Mouse (Mus musculus) large intestine, adult 2 months (tissue): Measurements from ENCODE around the gene Smpd3. TPM values are rescaled to one million over a fixed set of nuclear protein-coding genes. Genes with fewer than 3 reads are reported as not detected.
"Not testable (repeated sequence)": the region's sequence is repeated elsewhere in the genome, so short reads cannot be mapped to it uniquely, and the experiment has no call there.

Experiments
- DNase-seq: peaks from one replicate; pipeline ENCODE4 v3.0.0-alpha.2; 2012; ENCODE audit warnings: low read depth, low spot score
- WGBS: fragments of 180-500 bp; shearing (Covaris S2); methylation state at CpG from one replicate; pipeline ENCODE4 v1.1.7; 2018; 5-methylcytosine and 5-hydroxymethylcytosine counted together
- polyA plus RNA-seq: library from polyadenylated mRNA; depleted of rRNA; stranded (reverse); fragments of >200 nt; gene quantifications from 2 replicates; pipeline ENCODE4 v1.2.3, GENCODE M21; 2012

Gene Smpd3
- polyA plus RNA-seq, 1 experiment = 54.3 TPM

- DNase-seq = no peak
- 53% methylated on average over 8 of the region's 8 CpGs for WGBS
These were observed 4.4 kb downstream of the Smpd3 start for GRCm38 (mm10) chr8:106333346-106333745.

- no peak for DNase-seq
- 78% methylated on average over 4 of the region's 4 CpGs for WGBS
These were observed 5.3 kb downstream of the Smpd3 start for GRCm38 (mm10) chr8:106332498-106332897.

DNA sequence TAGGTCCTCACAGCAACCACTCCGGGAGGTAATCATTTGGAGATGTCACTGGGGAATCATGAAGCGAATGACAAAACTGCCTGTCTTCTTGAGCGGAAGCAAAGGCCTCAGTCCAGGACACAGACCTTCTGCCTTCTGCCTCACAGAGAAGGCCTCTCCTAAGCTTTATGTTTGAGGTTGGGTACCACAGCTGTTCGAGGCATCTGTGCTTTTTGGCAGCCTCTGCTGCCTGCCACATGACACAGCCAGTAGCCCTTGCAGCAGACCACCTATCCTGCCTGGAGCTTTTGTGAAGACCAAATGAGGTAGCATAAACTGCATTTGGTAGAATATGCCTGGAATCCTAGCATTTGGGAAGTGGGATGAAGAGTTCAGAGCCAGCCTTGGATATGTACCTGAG lies 11.2 kb downstream of the Smpd3 start:
- 85% methylated on average over 4 of the region's 4 CpGs for WGBS
- no peak for DNase-seq

- DNase-seq = no peak
- 90% methylated on average over 7 of the region's 7 CpGs for WGBS
These were observed 16.4 kb downstream of the Smpd3 start for GRCm38 (mm10) chr8:106321434-106321833.

DNA sequence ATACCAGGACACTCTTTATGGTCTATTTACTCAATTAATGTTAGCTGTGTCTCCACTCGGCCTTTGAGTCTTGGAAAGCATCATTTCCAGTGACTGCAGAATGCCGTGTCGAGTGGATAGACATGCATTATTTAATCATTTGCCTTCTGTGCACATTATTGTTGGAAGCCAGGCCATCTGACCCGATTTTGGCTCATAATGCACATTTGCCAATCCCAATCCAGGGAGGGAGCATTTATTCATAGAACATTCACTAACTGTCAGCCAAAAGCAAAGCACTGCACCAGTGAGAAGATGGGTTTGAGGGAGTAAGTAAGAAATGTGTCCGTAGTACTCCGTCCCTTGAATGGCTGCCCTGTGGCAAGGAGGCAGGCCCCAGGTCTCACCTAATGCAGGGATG lies 17.8 kb downstream of the Smpd3 start:
- DNase-seq = no peak

DNA sequence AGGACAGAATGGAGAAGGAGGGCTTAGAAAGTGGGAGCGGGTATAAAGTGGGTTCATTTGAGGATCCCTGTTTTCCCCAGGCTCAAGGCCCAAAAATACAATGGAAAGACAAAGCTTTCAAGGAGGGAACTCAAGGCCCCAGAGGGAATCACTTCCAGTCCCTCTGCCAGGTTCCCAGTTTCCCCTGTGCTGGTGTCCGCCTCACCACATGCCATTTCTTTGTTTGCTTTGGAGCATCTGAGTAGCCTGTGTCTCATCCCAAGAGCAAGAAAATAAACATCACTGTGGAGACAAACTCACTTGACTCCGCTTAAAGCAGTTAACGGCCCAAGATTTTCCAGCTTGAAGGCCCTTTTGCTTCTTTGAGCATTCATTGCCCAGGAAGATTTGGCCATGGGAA lies 20.7 kb downstream of the Smpd3 start:
- 85% methylated on average over 4 of the region's 4 CpGs for WGBS
- no peak for DNase-seq

More for the DNA sequence above, 17.8 kb downstream of the Smpd3 start:
- 69% methylated on average over 6 of the region's 6 CpGs for WGBS

- no peak for DNase-seq
- WGBS = 78% methylated on average over 10 of the region's 10 CpGs
These were observed 21.3 kb downstream of the Smpd3 start for GRCm38 (mm10) chr8:106316506-106316905.

DNA sequence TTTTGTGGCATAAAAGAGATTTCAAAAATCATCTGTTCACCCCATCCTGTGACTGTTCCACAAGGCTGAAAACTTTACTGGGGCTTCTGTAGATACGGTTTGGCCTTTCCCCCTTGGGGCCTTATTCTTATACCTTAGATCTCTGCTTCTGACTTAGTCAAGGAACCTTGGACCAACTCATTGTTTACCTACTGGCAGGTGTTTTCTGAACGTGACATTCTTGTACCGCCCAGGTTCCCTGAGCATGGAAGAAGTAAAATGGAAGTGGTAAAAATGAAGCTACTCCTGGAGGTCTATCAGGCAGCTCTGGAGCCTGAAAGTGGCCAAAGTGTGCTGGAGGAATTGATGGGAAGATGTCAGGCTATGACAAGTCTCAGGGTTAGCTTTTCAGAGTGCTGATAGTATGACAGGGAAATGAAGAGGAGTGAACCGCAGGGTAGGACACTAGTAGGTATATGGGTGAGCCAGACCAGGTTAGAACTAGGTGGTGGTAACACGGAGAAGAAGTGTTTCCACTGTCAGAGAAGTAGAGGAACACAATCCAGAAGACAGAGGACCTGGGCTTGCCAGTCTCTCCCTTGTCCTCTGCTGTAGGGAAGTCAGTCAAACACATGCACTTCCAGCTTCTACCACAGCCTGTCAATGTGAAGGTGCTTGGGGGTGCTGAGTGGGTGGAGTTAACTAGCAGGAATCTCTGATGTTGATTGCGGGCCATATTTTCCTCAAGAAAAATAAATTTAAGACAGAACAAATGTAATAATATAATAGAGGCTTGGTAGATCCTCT lies 22.2 kb downstream of the Smpd3 start:
- DNase-seq = no peak
- 51% methylated on average over 6 of the region's 6 CpGs for WGBS

DNA sequence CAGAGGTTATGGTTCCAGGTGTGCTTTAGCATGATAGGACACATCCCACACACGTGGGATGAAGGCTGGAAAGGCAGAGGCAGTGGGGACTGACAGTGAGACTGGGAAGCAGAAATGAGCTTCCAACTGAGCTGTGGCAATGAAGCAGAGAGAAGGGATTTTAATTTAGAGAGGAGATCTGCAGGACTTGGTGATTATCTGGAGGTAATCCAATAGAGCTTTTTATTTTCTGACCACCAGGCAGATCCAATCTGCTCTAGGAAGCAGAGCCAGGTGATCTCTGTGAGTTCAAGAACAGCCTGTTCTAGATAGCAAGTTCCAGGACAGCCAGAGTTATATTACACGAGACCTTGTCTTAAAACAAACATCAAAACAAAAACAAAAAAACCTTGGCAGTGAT lies 24.0 kb downstream of the Smpd3 start:
- no peak for DNase-seq
- WGBS = 43% methylated on average over 2 of the region's 2 CpGs

DNA sequence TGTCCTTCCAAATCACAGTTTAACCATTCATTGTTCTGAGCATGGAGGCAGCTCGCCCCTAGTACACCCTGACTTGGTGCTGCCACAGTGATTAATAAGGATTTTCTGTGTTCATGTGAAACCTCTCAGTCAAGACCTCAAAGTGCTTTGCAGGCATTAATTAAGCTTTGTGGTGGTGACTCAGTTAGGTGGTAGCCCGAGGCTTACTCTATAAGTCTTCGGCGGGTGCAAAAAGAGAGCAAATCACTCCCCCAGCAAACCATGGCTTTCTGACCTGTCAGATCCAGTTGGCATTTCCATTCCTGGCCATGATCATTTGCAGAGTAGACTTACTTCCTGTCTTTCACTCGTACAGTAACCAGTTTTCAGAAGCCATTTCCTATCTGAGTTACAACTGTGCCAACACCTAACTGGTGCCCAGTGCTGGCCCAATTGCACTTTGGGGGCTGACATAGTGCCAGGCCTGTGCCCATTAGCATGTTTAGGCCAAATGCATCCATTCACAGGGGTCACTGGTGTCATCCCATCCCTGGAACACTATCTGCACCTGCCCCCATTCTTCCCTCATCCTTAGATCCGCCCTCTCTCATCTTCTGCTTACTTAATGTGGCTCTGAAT lies 24.6 kb downstream of the Smpd3 start:
- DNase-seq = no peak
- 84% methylated on average over 6 of the region's 6 CpGs for WGBS

DNA sequence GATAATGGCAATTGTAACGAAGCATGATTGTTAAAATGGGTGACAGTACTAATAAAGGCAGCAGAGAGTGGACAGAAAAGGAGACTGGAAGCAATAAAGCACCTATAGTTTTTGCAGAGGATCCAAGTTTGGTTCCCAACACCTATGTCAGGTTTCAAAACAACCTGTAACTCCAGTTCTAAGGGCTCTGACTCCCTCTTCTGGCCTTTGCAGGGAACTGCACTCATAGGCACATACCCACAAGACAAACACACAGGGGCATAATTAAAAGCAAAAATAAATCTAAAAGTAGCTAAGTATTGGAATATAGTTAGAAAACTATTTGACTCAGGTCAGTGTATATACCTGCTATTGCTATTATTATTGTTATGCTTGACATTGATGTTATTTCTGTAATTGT lies 25.8 kb downstream of the Smpd3 start:
- 98% methylated on average over 1 of the region's 1 CpGs for WGBS
- no peak for DNase-seq

DNA sequence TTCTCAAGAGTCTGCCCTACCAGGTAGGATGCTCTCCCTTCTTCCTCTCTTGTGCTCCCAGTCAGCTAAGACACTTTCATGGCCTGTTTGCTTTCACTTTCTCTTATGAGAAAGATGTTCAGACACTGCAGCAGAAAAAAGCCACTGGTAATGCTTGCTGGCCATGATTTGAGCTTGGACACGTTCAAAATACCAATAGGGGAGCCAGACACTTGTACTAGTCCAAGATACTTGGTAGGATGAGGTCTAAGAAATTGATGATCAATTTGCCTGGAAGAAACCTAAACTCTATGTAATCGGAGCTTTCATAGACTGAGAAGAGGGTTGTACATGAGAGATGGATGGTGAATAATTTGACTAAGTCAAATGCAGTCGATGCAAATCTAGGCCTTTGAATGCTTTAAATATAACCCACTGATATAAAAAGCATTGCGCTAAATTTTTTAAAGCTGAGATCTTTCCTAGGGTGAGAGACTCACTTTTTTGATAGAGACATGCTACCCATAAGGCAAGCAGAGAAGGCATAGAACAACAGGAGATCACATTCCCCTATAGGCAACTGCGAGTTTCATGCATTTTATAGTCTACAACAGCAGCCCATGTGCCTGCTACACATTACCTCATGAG lies 27.6 kb downstream of the Smpd3 start:
- 78% methylated on average over 5 of the region's 5 CpGs for WGBS
- no peak for DNase-seq

- WGBS = 12% methylated on average over 6 of the region's 6 CpGs
- DNase-seq = peak; percentile 96
These were observed 29.6 kb downstream of the Smpd3 start for GRCm38 (mm10) chr8:106308082-106308786.

DNA sequence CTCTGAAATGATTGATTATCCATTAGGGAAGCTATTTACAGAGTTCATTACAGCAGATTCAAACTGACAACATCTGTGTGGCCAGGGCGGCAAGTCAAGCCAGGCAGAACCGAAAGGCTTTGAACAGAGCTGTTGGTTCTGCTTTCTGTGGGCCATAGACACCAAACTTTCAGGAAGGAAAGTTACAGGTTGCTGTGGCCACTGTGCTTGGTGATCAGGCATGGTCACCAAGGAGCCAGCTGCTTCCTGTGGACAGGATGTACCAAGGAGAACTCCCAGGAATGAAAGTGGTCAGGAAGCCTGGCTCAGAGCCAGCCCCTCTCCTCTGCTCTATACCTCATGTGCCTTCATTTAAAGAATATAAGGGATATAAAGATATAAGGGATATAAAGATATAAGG lies 30.2 kb downstream of the Smpd3 start:
- WGBS = 35% methylated on average over 2 of the region's 2 CpGs
- no peak for DNase-seq

- WGBS = 40% methylated on average over 2 of the region's 2 CpGs
- DNase-seq = not testable (repeated sequence)
These were observed 31.0 kb downstream of the Smpd3 start for GRCm38 (mm10) chr8:106306711-106307248.

DNA sequence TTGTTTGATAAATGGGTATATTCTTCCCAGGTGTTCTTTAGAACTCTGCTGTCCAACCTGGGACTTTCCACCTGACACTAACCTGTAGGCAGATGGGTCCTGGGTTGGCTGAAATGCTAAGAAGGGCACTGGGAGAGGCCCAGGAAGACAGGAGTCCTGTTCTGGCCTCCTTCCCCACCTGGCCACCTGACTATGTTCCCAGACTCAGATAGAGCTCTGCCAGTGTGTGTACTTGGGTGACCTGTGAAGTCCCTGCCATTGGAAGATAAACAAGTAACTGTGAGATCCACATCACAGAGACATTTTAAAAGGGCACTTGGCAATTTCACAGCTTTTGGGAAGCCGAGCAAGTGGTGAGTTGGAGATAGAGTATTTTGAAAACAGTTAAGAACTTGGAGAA lies 31.7 kb downstream of the Smpd3 start:
- WGBS = 66% methylated on average over 1 of the region's 1 CpGs
- DNase-seq = no peak

DNA sequence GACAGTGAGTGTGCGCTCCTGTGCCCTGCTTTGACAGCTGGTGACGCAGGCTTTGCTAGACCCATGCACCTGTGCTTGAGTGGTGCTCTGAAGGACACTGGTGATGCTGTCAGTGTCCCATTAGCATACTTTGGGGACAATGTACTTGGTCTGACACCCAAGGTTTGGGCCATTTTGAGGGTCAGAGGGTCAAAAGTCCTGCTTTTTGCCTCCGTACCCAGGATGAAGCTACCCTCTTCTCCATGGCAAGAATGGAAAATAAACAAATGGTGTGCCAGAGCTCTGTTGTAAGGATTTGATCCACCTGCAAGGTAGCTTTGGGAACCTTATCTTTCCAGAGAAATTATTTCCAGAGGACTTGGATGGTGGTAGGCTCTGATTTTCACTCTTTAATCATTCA lies 32.5 kb downstream of the Smpd3 start:
- WGBS = 78% methylated on average over 3 of the region's 3 CpGs
- DNase-seq = no peak

- no peak for DNase-seq
These were observed 33.5 kb downstream of the Smpd3 start for GRCm38 (mm10) chr8:106304321-106304720.

DNA sequence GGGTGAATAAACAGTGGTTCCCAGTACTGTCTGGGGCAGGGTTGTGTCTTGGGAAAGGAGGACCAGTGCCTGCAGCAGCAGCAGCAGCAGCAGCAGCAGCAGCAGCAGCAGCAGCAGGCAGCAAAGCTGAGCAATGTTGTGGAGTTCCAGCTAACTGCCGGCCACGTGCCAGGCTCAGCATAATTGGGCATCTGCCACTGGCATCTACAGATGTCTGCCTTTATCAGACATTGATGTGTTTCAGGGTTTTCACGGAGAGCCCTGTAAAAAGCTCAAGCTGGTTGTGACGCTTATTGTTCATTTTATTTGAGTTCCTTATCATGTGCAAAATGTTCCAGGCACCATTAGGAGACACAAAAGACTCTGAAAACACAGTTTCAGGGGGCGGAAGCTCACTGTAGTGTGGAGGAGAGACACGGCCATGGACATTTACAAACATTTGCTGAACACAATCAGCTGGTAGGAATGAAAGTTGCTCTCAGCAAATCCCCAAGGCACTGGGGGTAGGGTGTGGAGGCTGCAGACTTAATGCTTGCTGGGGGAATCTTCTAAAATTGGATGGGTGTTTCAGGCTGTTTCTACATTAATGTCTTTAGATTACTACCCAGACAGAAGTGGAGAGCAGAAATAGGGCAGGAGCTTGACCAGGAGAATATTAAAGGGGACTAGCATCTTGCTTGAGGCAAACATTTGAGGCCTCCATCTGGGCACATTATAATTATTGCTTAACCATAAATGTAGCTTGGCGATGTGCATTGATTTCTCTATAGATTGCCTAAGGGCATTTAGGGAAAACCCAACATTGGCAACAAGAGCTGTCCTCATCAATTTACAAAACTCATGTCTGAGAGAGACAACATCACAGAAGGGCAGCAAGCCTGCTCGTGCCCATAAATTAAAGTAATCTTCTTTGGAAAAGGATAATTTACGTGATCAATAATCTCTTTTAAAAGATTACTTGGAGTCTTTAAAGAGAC lies 36.8 kb downstream of the Smpd3 start:
- WGBS = 64% methylated on average over 9 of the region's 9 CpGs
- DNase-seq = no peak

More at GRCm38 (mm10) chr8:106304321-106304720, 33.5 kb downstream of the Smpd3 start:
- WGBS = 77% methylated on average over 6 of the region's 6 CpGs
